Mouse (Mus musculus) heart, adult 2 months (tissue): ENCODE measurements at regions not wholly inside any gene's neighbourhood (a gene's known extent, or its start where the extent isn't known, plus 50 kb on each side); places are given as distances from the start of the nearest gene placed in this dataset.

Experiments
- DNase-seq, 2 experiments: peaks; one replicate each; pipeline ENCODE4 v3.0.0; 2021
- H3K27ac ChIP-seq: fragments of 200-600 bp; 2 replicates; pipeline ENCODE4 v1.8.1; 2022
- H3K27me3 ChIP-seq: fragments of 200-500 bp; 2 replicates; pipeline ENCODE4 v1.6.1; 2012; ENCODE audit warnings: mild to moderate bottlenecking, low read length, inconsistent platforms, mixed read lengths; ENCODE audit not compliant: control insufficient read depth, insufficient read depth
- H3K36me3 ChIP-seq: fragments of 200-500 bp; 2 replicates; pipeline ENCODE4 v1.6.1; 2012; ENCODE audit warnings: low read length, inconsistent platforms; ENCODE audit not compliant: control insufficient read depth, insufficient read depth
- H3K4me1 ChIP-seq: fragments of 200-500 bp; 2 replicates; pipeline ENCODE4 v1.6.1; 2011; ENCODE audit warnings: low read length; ENCODE audit not compliant: control insufficient read depth, insufficient read depth
- H3K4me3 ChIP-seq: fragments of 200-600 bp; 2 replicates; pipeline ENCODE4 v1.8.1; 2022
- H3K79me2 ChIP-seq: fragments of 200-500 bp; replicated peaks from 2 replicates; pipeline ENCODE4 v1.6.1; 2012; ENCODE audit warnings: mild to moderate bottlenecking, inconsistent platforms, low read length, moderate library complexity, mixed read lengths; ENCODE audit not compliant: control insufficient read depth, insufficient read depth
- H3K9ac ChIP-seq: fragments of 200-500 bp; 2 replicates; pipeline ENCODE4 v1.6.1; 2012; ENCODE audit warnings: low read depth, mild to moderate bottlenecking, control low read depth, inconsistent platforms, low read length, mixed read lengths
- CTCF ChIP-seq: fragments of 200-600 bp; IDR thresholded peaks from 2 replicates; pipeline ENCODE4 v1.8.1; 2022; ENCODE audit warnings: antibody characterized with exemption, mild to moderate bottlenecking, moderate library complexity
- EP300 ChIP-seq: fragments of 200-500 bp; IDR thresholded peaks from 2 replicates; pipeline ENCODE4 v1.6.1; 2011; ENCODE audit warnings: low read depth, low read length, control low read depth; ENCODE audit not compliant: insufficient read depth
- POLR2A ChIP-seq: fragments of 200-500 bp; IDR thresholded peaks from 2 replicates; pipeline ENCODE4 v1.6.1; 2011; ENCODE audit warnings: mild to moderate bottlenecking, low read depth, low read length, control low read depth; ENCODE audit not compliant: insufficient read depth
- WGBS: fragments of 180-500 bp; shearing (Covaris S2); methylation state at CpG from one replicate; pipeline ENCODE4 v1.1.7; 2018; 5-methylcytosine and 5-hydroxymethylcytosine counted together
- intact Hi-C: fragments of 180-260 bp; cut with DNase I; formaldehyde crosslinking; loops from one replicate; pipeline ENCODE4 v1.15.1; 2025

DNA sequence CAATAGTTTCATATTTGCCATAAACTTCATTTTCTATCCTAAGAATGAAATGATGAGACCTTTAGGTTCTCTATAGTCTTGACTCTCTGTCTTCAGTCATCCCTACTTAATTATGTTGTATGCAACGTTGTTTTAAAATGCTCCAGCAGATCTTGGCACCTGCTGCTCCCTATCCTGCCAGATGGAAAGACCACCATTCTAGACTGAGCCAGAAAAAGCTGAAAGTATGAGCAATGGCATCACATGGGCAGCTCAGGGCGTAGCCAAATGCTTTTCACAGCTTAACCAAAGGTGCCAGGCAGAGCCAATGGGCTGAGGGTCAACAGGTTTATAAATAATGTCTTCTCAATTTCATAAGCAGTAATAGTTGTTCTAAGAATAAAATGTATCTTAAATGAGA lies 190.2 kb upstream of the Cdh20 start:
- Histone ChIP-seq H3K4me3 (no peak overlapping the region), H3K4me1 (no peaks in the 10 kb centered on the region), H3K36me3 (no peaks in the 10 kb centered on the region), H3K9ac (no peak overlapping the region), H3K27ac (no peak overlapping the region), H3K79me2 (no peaks in the 10 kb centered on the region), H3K27me3 (no peaks in the 10 kb centered on the region)
- intact Hi-C loops, result no loop called here
- no peak for DNase-seq
- 48% methylated on average over 2 of the region's 2 CpGs for WGBS
- TF ChIP-seq CTCF, result no peak
- TF ChIP-seq EP300, result no peak
- TF ChIP-seq POLR2A, result no peak

DNA sequence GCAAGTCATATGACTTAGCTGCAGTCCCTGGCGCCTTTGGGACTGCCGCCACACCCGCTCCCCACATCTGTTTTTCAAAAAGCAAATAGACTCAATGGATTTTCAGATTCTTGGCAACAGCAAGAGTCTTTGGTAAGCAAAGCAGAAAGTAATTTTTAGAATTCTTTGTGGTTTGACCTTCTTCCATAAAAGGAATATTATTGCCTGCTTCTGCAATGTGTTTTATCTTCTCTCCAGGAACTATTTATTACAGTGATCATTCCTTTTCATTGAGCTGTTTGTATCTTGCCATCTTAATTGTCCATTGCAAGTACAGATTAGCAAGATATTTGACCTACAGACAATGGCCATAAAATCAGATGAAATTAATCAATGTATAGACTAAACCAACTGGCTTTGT lies 184.2 kb upstream of the Cdh20 start:
- intact Hi-C loops, result no loop called here
- H3K36me3 ChIP-seq, result no peaks in the 10 kb centered on the region
- H3K9ac ChIP-seq, result no peak overlapping the region
- no peaks in the 10 kb centered on the region for H3K79me2 ChIP-seq
- no peak overlapping the region for H3K4me3 ChIP-seq
- H3K27me3 ChIP-seq, result no peaks in the 10 kb centered on the region
- no peak for TF ChIP-seq CTCF
- no peak for TF ChIP-seq POLR2A
- no peak for TF ChIP-seq EP300
- DNase-seq, result no peak
- 89% methylated on average over 3 of the region's 3 CpGs for WGBS
- no peak overlapping the region for H3K27ac ChIP-seq
- no peaks in the 10 kb centered on the region for H3K4me1 ChIP-seq

DNA sequence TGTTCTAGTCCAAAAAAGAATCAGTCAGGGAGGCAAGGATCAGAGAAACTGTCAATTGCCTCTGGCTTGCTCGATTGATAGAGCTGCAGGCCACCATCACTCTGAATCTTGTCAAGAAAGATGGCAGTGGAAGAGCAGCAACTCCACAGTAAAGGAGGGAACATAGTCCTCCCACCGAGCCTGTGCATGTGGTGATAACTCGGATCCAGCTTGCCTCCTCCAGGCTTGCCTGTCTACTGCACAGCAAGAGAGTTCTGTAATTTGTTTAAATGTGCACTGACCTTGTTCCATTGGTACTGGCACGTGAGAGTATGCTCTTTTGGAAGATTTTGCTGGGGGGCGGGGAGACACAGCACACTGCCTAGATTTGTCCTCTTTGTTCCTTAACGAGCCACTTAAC lies 181.3 kb upstream of the Cdh20 start:
- WGBS, result 62% methylated on average over 6 of the region's 6 CpGs
- no peak for DNase-seq
- H3K79me2 ChIP-seq, result no peaks in the 10 kb centered on the region
- H3K4me1 ChIP-seq, result no peaks in the 10 kb centered on the region
- intact Hi-C loops, result no loop called here
- no peaks in the 10 kb centered on the region for H3K36me3 ChIP-seq
- no peak overlapping the region for H3K27ac ChIP-seq
- no peaks in the 10 kb centered on the region for H3K27me3 ChIP-seq
- H3K4me3 ChIP-seq, result no peak overlapping the region
- no peak for TF ChIP-seq POLR2A
- no peak for TF ChIP-seq EP300
- no peak for TF ChIP-seq CTCF
- H3K9ac ChIP-seq, result no peak overlapping the region

DNA sequence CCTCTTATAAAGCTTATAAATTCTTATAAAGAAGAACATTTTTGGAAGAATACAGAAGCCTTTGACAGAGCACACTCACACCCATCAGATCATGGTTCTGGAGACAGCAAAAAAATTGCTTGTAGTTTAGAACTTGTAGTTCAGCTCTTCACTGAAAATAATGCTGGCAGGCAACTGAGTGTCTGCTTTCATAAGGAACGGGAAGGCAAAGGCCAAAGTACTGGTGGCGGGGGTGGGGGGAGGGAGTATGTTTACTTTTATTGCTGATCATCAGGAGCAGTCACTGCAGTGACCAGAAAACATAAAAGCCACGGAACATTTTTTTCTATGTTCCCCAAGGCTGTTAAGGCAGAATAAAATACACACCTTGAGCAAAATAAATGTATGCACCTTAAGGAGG lies 163.0 kb upstream of the Cdh20 start:
- Histone ChIP-seq H3K36me3 (no peaks in the 10 kb centered on the region), H3K4me3 (no peak overlapping the region), H3K9ac (no peak overlapping the region), H3K79me2 (no peaks in the 10 kb centered on the region), H3K4me1 (no peaks in the 10 kb centered on the region), H3K27me3 (no peaks in the 10 kb centered on the region), H3K27ac (no peak overlapping the region)
- no peak for DNase-seq
- no peak for TF ChIP-seq CTCF
- no peak for TF ChIP-seq EP300
- TF ChIP-seq POLR2A, result no peak
- 59% methylated on average over 3 of the region's 3 CpGs for WGBS
- intact Hi-C loops, result no loop called here

DNA sequence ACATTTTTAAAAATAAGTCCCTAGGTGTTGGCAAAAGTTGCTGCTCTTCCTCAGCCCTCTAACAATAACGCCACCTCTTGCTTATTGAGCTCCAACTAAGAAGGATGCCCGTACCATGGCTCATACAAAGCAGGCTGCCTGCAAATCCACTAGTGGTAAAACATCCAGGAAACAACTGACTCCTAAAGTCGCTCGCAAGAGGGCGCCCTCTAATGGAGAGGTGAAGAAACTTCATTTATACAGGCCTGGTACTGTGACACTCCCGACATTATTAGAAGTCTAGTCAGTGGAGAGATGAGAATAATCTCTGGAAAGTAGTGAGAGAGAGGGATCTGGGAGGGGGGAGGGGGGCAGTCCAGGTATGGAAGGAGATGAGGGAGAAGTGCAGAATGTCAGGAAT lies 158.9 kb upstream of the Cdh20 start:
- Histone ChIP-seq H3K4me1 (no peaks in the 10 kb centered on the region), H3K9ac (no peak overlapping the region), H3K27ac (no peak overlapping the region), H3K4me3 (no peak overlapping the region), H3K79me2 (no peaks in the 10 kb centered on the region), H3K27me3 (no peaks in the 10 kb centered on the region), H3K36me3 (no peaks in the 10 kb centered on the region)
- DNase-seq, result no peak
- intact Hi-C loops, result no loop called here
- 42% methylated on average over 6 of the region's 6 CpGs for WGBS
- TF ChIP-seq POLR2A (no peak), CTCF (peak; percentile 38)

DNA sequence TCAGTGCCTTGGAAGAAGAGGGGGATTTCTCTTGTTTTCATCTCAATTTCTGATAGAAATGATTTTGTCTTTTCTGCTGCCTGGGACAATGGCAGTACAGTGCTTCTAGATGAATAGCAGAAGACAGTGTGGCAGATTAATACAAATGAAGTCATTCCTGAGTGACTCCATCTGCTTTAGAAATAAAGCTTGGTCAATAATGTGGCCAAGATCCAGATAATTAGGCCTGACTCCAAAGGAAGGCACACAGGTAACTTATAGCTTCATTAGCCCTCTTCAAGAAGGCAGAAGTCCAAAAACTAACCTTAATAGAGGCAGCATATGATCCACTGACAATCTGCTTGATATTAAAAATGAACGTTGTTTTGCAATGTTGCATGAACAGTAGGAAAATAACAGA lies 151.0 kb upstream of the Cdh20 start:
- intact Hi-C loops, result no loop called here
- H3K4me3 ChIP-seq, result no peak overlapping the region
- H3K4me1 ChIP-seq, result no peaks in the 10 kb centered on the region
- no peak overlapping the region for H3K27ac ChIP-seq
- DNase-seq, result no peak
- TF ChIP-seq EP300 (no peak), CTCF (no peak), POLR2A (no peak)
- WGBS, result 83% methylated on average over 1 of the region's 1 CpGs
- no peaks in the 10 kb centered on the region for H3K36me3 ChIP-seq
- no peaks in the 10 kb centered on the region for H3K27me3 ChIP-seq
- no peak overlapping the region for H3K9ac ChIP-seq
- no peaks in the 10 kb centered on the region for H3K79me2 ChIP-seq
